Mouse (Mus musculus) megakaryocyte, embryonic 14.5 days (primary cell): ENCODE measurements around the gene Cul4a.

Source experiments
- FLI1 ChIP-seq: IDR thresholded peaks from 2 replicates; pipeline ENCODE4 v1.6.1; 2012; ENCODE audit warnings: low read length, inconsistent platforms, mixed read lengths
- GATA1 ChIP-seq: IDR thresholded peaks from 3 replicates; pipeline ENCODE4 v1.6.1; 2012; ENCODE audit warnings: mixed read lengths, low read length, inconsistent platforms, borderline replicate concordance

DNA sequence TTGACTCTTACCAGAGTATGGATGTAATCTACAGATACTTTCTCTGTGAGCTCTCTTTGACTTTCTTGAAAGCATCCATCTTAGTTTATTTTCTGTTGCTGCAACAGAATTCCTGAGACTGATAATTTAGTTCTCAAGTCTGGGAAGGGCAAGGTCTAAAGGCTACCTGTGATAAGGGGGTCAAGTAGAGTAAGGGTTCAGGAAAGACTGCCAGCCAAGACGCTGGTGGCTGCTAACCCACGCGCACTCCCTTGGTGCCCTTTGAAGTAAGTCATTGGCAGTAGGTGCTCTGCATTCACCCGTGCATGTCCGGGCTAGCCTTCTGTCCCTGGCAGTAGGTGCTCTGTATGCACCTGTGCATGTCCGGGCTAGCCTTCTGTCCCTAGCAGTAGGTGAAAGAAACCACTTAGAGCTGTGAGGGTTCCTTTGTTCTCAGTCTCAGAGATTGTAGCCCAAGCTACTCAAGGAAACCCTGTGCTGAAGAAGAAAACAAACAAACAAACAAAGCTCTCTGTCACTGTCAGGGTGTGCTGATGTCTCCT lies 34.3 kb downstream of the Cul4a start:
- no peak for TF ChIP-seq GATA1
- no peak for TF ChIP-seq FLI1
